Mouse (Mus musculus) cerebellum, adult 2 months (tissue): ENCODE results near the gene Ankrd55. TPM values are rescaled to one million over a fixed set of nuclear protein-coding genes. Genes with fewer than 3 reads are reported as not detected.

Experiments used
- DNase-seq, 2 experiments: peaks; one replicate each; pipeline ENCODE4 v3.0.0; 2021
- H3K27ac ChIP-seq: fragments of 200-500 bp; 2 replicates; pipeline ENCODE4 v1.5.1; 2012; ENCODE audit warnings: low read length, control low read depth, inconsistent platforms; ENCODE audit not compliant: insufficient read depth
- H3K27me3 ChIP-seq: fragments of 200-500 bp; 2 replicates; pipeline ENCODE4 v1.6.1; 2012; ENCODE audit warnings: inconsistent platforms, mild to moderate bottlenecking, low read length, moderate library complexity; ENCODE audit not compliant: control insufficient read depth, insufficient read depth
- H3K4me1 ChIP-seq: fragments of 200-500 bp; 2 replicates; pipeline ENCODE4 v1.6.1; 2011; ENCODE audit warnings: low read length; ENCODE audit not compliant: control insufficient read depth, insufficient read depth
- H3K4me3 ChIP-seq: fragments of 200-500 bp; replicated peaks from 2 replicates; pipeline ENCODE3; 2011; ENCODE audit warnings: mild to moderate bottlenecking, low read depth, low read length, control low read depth; ENCODE audit not compliant: insufficient read depth
- CTCF ChIP-seq: fragments of 200-500 bp; IDR thresholded peaks from 2 replicates; pipeline ENCODE4 v1.5.1; 2011; ENCODE audit warnings: low read depth, mild to moderate bottlenecking, control low read depth, low read length, moderate library complexity, borderline replicate concordance; ENCODE audit not compliant: insufficient read depth
- POLR2A ChIP-seq: fragments of 200-500 bp; IDR thresholded peaks from 2 replicates; pipeline ENCODE4 v1.6.1; 2011; ENCODE audit warnings: low read length, control low read depth, borderline replicate concordance; ENCODE audit not compliant: insufficient read depth
- WGBS: fragments of 180-500 bp; shearing (Covaris S2); methylation state at CpG from one replicate; pipeline ENCODE4 v1.1.7; 2018; 5-methylcytosine and 5-hydroxymethylcytosine counted together
- polyA plus RNA-seq: library from polyadenylated mRNA; depleted of rRNA; stranded (reverse); fragments of >200 nt; gene quantifications from 2 replicates; pipeline ENCODE4 v1.2.3, GENCODE M21; 2012

Gene Ankrd55
- polyA plus RNA-seq, 1 experiment = 15.2 TPM

- DNase-seq = no peak
- TF ChIP-seq POLR2A (no peak), CTCF (no peak)
These were observed 99.9 kb downstream of the Ankrd55 start for GRCm38 (mm10) chr13:112388176-112388575.

GRCm38 (mm10) chr13:112390206-112390605 lies 102.0 kb downstream of the Ankrd55 start:
- Histone ChIP-seq H3K4me3 (no peak overlapping the region), H3K4me1 (no peaks in the 10 kb centered on the region), H3K27me3 (no peaks in the 10 kb centered on the region), H3K27ac (no peak overlapping the region)
- TF ChIP-seq POLR2A (no peak), CTCF (no peak)
- WGBS = 97% methylated on average over 1 of the region's 1 CpGs
- DNase-seq = no peak

More at GRCm38 (mm10) chr13:112388176-112388575, 99.9 kb downstream of the Ankrd55 start:
- Histone ChIP-seq H3K27me3 (no peaks in the 10 kb centered on the region), H3K4me3 (no peak overlapping the region), H3K27ac (no peak overlapping the region), H3K4me1 (no peaks in the 10 kb centered on the region)
- whole genome bisulfite sequencing = 92% methylated on average over 3 of the region's 3 CpGs

GRCm38 (mm10) chr13:112391354-112391753 lies 103.1 kb downstream of the Ankrd55 start:
- H3K4me1 ChIP-seq = no peaks in the 10 kb centered on the region
- no peaks in the 10 kb centered on the region for H3K27me3 ChIP-seq
- no peak overlapping the region for H3K4me3 ChIP-seq
- 82% methylated on average over 3 of the region's 3 CpGs for WGBS
- DNase-seq = no peak
- no peak for TF ChIP-seq CTCF
- no peak for TF ChIP-seq POLR2A
- H3K27ac ChIP-seq = no peak overlapping the region

- WGBS = 90% methylated on average over 2 of the region's 2 CpGs
These were observed 105.1 kb downstream of the Ankrd55 start for GRCm38 (mm10) chr13:112393356-112393755.

GRCm38 (mm10) chr13:112394271-112394670 lies 106.0 kb downstream of the Ankrd55 start:
- Histone ChIP-seq H3K4me1 (no peaks in the 10 kb centered on the region), H3K4me3 (no peak overlapping the region), H3K27ac (no peak overlapping the region), H3K27me3 (no peaks in the 10 kb centered on the region)
- TF ChIP-seq POLR2A = no peak
- no peak for TF ChIP-seq CTCF
- DNase-seq = no peak
- 81% methylated on average over 9 of the region's 9 CpGs for WGBS

More at GRCm38 (mm10) chr13:112393356-112393755, 105.1 kb downstream of the Ankrd55 start:
- Histone ChIP-seq H3K4me1 (no peaks in the 10 kb centered on the region), H3K27ac (no peak overlapping the region), H3K27me3 (no peaks in the 10 kb centered on the region), H3K4me3 (no peak overlapping the region)
- TF ChIP-seq POLR2A = no peak
- TF ChIP-seq CTCF = no peak
- no peak for DNase-seq

GRCm38 (mm10) chr13:112404723-112405122 lies 116.5 kb downstream of the Ankrd55 start:
- Histone ChIP-seq H3K27ac (no peak overlapping the region), H3K4me1 (no peaks in the 10 kb centered on the region), H3K4me3 (no peak overlapping the region), H3K27me3 (no peaks in the 10 kb centered on the region)
- TF ChIP-seq POLR2A (no peak), CTCF (no peak)
- WGBS = 87% methylated on average over 3 of the region's 3 CpGs
- no peak for DNase-seq

GRCm38 (mm10) chr13:112405184-112405583 lies 116.9 kb downstream of the Ankrd55 start:
- no peaks in the 10 kb centered on the region for H3K4me1 ChIP-seq
- DNase-seq = no peak
- H3K4me3 ChIP-seq = no peak overlapping the region
- TF ChIP-seq CTCF = no peak
- no peaks in the 10 kb centered on the region for H3K27me3 ChIP-seq
- WGBS = 79% methylated on average over 1 of the region's 1 CpGs
- H3K27ac ChIP-seq = no peak overlapping the region

- no peak for DNase-seq
- no peak overlapping the region for H3K4me3 ChIP-seq
- no peaks in the 10 kb centered on the region for H3K4me1 ChIP-seq
- H3K27ac ChIP-seq = no peak overlapping the region
- TF ChIP-seq CTCF (no peak), POLR2A (no peak)
- H3K27me3 ChIP-seq = no peaks in the 10 kb centered on the region
- WGBS = 93% methylated on average over 2 of the region's 2 CpGs
These were observed 118.4 kb downstream of the Ankrd55 start for GRCm38 (mm10) chr13:112406618-112407017.
